Mouse (Mus musculus) testis, adult 2 months (tissue): ENCODE data around the gene Kcnh7.

Experiments used
- CTCF ChIP-seq: fragments of 200-500 bp; IDR thresholded peaks from 2 replicates; pipeline ENCODE4 v1.5.1; 2012; ENCODE audit warnings: low read depth, mild to moderate bottlenecking, inconsistent platforms, low read length, moderate library complexity; ENCODE audit not compliant: control insufficient read depth, insufficient read depth, insufficient replicate concordance
- POLR2A ChIP-seq: fragments of 200-500 bp; IDR thresholded peaks from 2 replicates; pipeline ENCODE4 v1.6.1; 2012; ENCODE audit warnings: low read depth, mild to moderate bottlenecking, inconsistent platforms, low read length, moderate library complexity; ENCODE audit not compliant: control insufficient read depth

DNA sequence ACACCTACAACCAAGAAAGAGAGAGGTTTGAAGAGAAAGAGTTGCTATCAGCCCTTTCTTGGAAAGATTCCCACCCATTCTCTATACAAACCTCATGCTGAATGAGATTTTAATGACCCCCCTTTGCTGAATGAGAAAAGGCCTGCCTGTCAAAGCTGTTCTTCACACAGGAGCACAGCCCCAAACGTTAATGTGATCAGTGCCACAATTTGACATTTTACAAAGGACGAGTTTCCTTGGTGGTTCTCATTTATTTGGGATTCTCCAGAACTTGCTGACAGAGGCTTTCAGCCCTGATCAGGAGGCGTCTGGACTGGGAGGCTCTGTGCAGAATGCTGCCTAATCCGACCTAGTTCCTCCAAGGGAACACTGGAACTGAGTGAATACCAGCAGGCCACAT is 92.3 kb downstream of the Kcnh7 start:
- TF ChIP-seq CTCF (no peak), POLR2A (no peak)
